9 mouse cellular contexts compared by ENCODE assay signal in the genomic region with DNA sequence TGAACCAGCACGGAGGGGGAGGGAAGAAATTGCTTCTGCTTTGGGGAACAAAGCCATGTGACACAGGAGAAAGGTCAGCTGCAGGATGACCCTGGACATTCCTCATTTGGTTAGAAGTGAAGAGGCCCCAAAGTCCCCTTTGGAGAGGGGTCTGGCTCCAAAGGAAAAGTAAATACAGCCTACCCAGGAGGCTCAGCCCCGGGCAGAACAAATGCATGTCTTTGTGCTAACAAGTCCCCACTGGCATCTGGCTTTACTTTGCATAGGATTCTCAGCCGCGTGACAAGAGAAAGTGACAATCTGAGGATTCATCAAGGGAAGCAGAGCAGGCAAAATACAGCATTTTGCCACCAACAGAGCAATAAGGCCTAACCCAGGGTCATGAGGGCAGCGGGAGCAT. TPM values are rescaled to one million over a fixed set of nuclear protein-coding genes. Genes with fewer than 3 reads are reported as not detected.
DNase-seq lines count a peak whose midpoint lies in the region; ATAC-seq and TF ChIP-seq lines count a peak whose summit lies in the region.
"Had no signal": no experiment of that assay in that cellular context is flagged by ENCODE, and none has a peak within 500 bp of the region (broad histone marks: within the 10 kb centered on the region; RNA-seq: fewer than 3 reads in every experiment).

No protein-coding gene starts in this region.

- ATAC-seq in hindbrain, postnatal 0 days = no peak
- ATAC-seq in liver, embryonic 13.5 days (ENCODE audit: low read depth) = peak; percentile 63

- no peak for TF ChIP-seq POLR2A in spleen, adult 2 months (IDR thresholded peaks at IDR 0.05; ENCODE audit: low read depth, low read length)

- H3K27me3 ChIP-seq in hindbrain, embryonic 10.5 days (ENCODE audit: insufficient read depth, poor library complexity, severe bottlenecking) = peaks cover 14% of the 10 kb centered on the region
- no peaks in the 10 kb centered on the region for H3K27me3 ChIP-seq in hindbrain, postnatal 0 days (ENCODE audit: insufficient read depth, low read length)
- H3K27me3 ChIP-seq in spleen, adult 2 months (ENCODE audit: control insufficient read depth, insufficient read depth, low read length) = no peaks in the 10 kb centered on the region
- no peaks in the 10 kb centered on the region for H3K27me3 ChIP-seq in liver, embryonic 13.5 days

- DNase-seq in hindbrain, embryonic 10.5 days (ENCODE audit: low spot score) = peak; percentile 91
- no peak for DNase-seq in hindbrain, postnatal 0 days (ENCODE audit: low spot score)
- DNase-seq in spleen, adult 2 months (ENCODE audit: low read depth in 1 of 2, low spot score in 2 of 2) = no peak
- DNase-seq in spleen, postnatal 10 days (ENCODE audit: low spot score in 2 of 2) = no peak
- DNase-seq in liver, embryonic 13.5 days = no peak
- DNase-seq in thymus, postnatal 36 days = no peak
- no peak for DNase-seq in T-cell, adult 2 months (ENCODE audit: low spot score)
- DNase-seq in ovary, adult 18-20 months (ENCODE audit: low spot score) = no peak
- DNase-seq: gastrocnemius, postnatal 10 days had no signal

- no peaks in the 10 kb centered on the region for H3K9me3 ChIP-seq in hindbrain, embryonic 10.5 days
- H3K9me3 ChIP-seq in hindbrain, postnatal 0 days (ENCODE audit: low read length) = no peaks in the 10 kb centered on the region
- no peaks in the 10 kb centered on the region for H3K9me3 ChIP-seq in liver, embryonic 13.5 days (replicated peaks)

- H3K4me3 ChIP-seq in hindbrain, embryonic 10.5 days = peak overlapping the region; percentile 5; the same call in 1 of the 2 replicates
- no peak overlapping the region for H3K4me3 ChIP-seq in hindbrain, postnatal 0 days (ENCODE audit: low read length)
- H3K4me3 ChIP-seq in spleen, adult 2 months (ENCODE audit: extremely low read depth, insufficient read depth, insufficient read length) = no peak overlapping the region
- H3K4me3 ChIP-seq in liver, embryonic 13.5 days (replicated peaks) = no peak overlapping the region

- H3K4me2 ChIP-seq in hindbrain, postnatal 0 days (ENCODE audit: low read depth, low read length) = no peak overlapping the region
- H3K4me2 ChIP-seq in liver, embryonic 13.5 days = no peak overlapping the region

- peak overlapping the region; percentile 82 for H3K27ac ChIP-seq in hindbrain, embryonic 10.5 days
- H3K27ac ChIP-seq in hindbrain, postnatal 0 days = no peak overlapping the region
- peak overlapping the region; percentile 32; the same call in 1 of the 2 replicates for H3K27ac ChIP-seq in spleen, adult 2 months (ENCODE audit: insufficient read depth, low read length)
- no peak overlapping the region for H3K27ac ChIP-seq in liver, embryonic 13.5 days

- H3K4me1 ChIP-seq in hindbrain, embryonic 10.5 days (replicated peaks) = peaks cover 86% of the 10 kb centered on the region
- peaks cover 13% of the 10 kb centered on the region for H3K4me1 ChIP-seq in hindbrain, postnatal 0 days (ENCODE audit: insufficient read depth, low read length)
- H3K4me1 ChIP-seq in spleen, adult 2 months (ENCODE audit: control insufficient read depth, insufficient read depth, insufficient read length) = no peaks in the 10 kb centered on the region
- peaks cover 3% of the 10 kb centered on the region; the same call in 1 of the 2 replicates for H3K4me1 ChIP-seq in liver, embryonic 13.5 days (replicated peaks)

- no peak overlapping the region for H3K9ac ChIP-seq in hindbrain, postnatal 0 days (replicated peaks; ENCODE audit: low read length)
- no peak overlapping the region for H3K9ac ChIP-seq in liver, embryonic 13.5 days

- no peak for TF ChIP-seq CTCF in hindbrain, postnatal 0 days (IDR thresholded peaks at IDR 0.05; ENCODE audit: low read depth)
- no peak for TF ChIP-seq CTCF in spleen, adult 2 months (IDR thresholded peaks at IDR 0.05; ENCODE audit: extremely low read depth, insufficient read depth, insufficient read length, insufficient replicate concordance)

- H3K36me3 ChIP-seq in hindbrain, embryonic 10.5 days = no peaks in the 10 kb centered on the region
- no peaks in the 10 kb centered on the region for H3K36me3 ChIP-seq in hindbrain, postnatal 0 days (ENCODE audit: insufficient read depth, low read length)
- H3K36me3 ChIP-seq in spleen, adult 2 months (ENCODE audit: control insufficient read depth, insufficient read depth, low read length) = no peaks in the 10 kb centered on the region
- H3K36me3 ChIP-seq in liver, embryonic 13.5 days = no peaks in the 10 kb centered on the region

- WGBS in hindbrain, embryonic 10.5 days = under 1% methylated on average over 5 of the region's 5 CpGs
- 19% methylated on average over 5 of the region's 5 CpGs for WGBS in hindbrain, postnatal 0 days
- 49% methylated on average over 5 of the region's 5 CpGs for WGBS in spleen, adult 2 months
- WGBS in liver, embryonic 13.5 days (ENCODE audit: insufficient replicate concordance) = 19% methylated on average over 5 of the region's 5 CpGs

RNA-seq across cellular contexts. Expression of a gene that starts 54.1 kb away (rescaled TPM):
- polyA plus RNA-seq in hindbrain, embryonic 10.5 days (2016; fragmentation: Nextera tagmentation; extraction: Ambion mirVana) = 35.0 and 40.3 TPM in 2 replicates
- total RNA-seq in hindbrain, postnatal 0 days (2014; rRNA removed) = 23.5 and 28.0 TPM in 2 replicates
- 20.6 and 22.2 TPM in 2 replicates for polyA plus RNA-seq in hindbrain, postnatal 0 days (2015; fragmentation: Nextera tagmentation; extraction: Ambion mirVana)
- 2.9 and 4.0 TPM in 2 replicates for polyA plus RNA-seq in spleen, adult 2 months (2012; rRNA removed)
- polyA plus RNA-seq in liver, embryonic 13.5 days (2015; fragmentation: Nextera tagmentation; extraction: Ambion mirVana) = 0.36 and 0.50 TPM in 2 replicates

Comparison
In these comparisons a context has a peak if more than half of its experiments do, and no peak if none do; other contexts are left out.
1. H3K27ac ChIP-seq: peak in hindbrain, embryonic 10.5 days (single experiment) and spleen, adult 2 months (single experiment); none in hindbrain, postnatal 0 days (single experiment) and liver, embryonic 13.5 days (single experiment).